Mouse (Mus musculus) MEL (cell line): Measurements from ENCODE around the gene Zswim4. TPM values are rescaled to one million over a fixed set of nuclear protein-coding genes. Genes with fewer than 3 reads are reported as not detected.

Experiments used
- DNase-seq: peaks from one replicate; pipeline ENCODE4 v3.0.0; 2011; ENCODE audit warnings: low read depth, low spot score
- H3K27ac ChIP-seq: 2 replicates; pipeline ENCODE4 v1.5.1; 2012; ENCODE audit warnings: low read depth, mild to moderate bottlenecking, control low read depth, low read length, moderate library complexity; ENCODE audit not compliant: control insufficient read depth
- H3K27me3 ChIP-seq, 2 experiments: fragments of 150-350 bp in 1 of 2; sonication (generic) in 1 of 2; 2 replicates each; pipeline ENCODE4 v1.6.1; 2012; ENCODE audit warnings: low read length in 2 of 2, mild to moderate bottlenecking in 2 of 2, improper control_type of control experiment in 1 of 2, moderate library complexity in 1 of 2; ENCODE audit not compliant: insufficient read depth in 2 of 2, control insufficient read depth in 1 of 2
- H3K36me3 ChIP-seq, 2 experiments: 2 replicates each; pipeline ENCODE4 v1.6.1; 2012 to 2014; ENCODE audit warnings: low read length in 2 of 2, improper control_type of control experiment in 1 of 2, inconsistent platforms in 1 of 2, mild to moderate bottlenecking in 1 of 2; ENCODE audit not compliant: insufficient read depth in 2 of 2, control insufficient read depth in 1 of 2
- H3K4me1 ChIP-seq, 2 experiments: fragments of 150-350 bp in 1 of 2; sonication (generic) in 1 of 2; 2 replicates each; pipeline ENCODE4 v1.6.1; 2012; ENCODE audit warnings: low read length in 2 of 2, improper control_type of control experiment in 1 of 2, mild to moderate bottlenecking in 1 of 2; ENCODE audit not compliant: insufficient read depth in 2 of 2, control insufficient read depth in 1 of 2
- H3K4me3 ChIP-seq, 2 experiments: fragments of 150-350 bp in 1 of 2; sonication (generic) in 1 of 2; 2 replicates each; pipeline ENCODE4 v1.5.1; 2012; ENCODE audit warnings: low read depth in 2 of 2, low read length in 2 of 2, mild to moderate bottlenecking in 2 of 2, moderate library complexity in 2 of 2, control low read depth in 1 of 2, improper control_type of control experiment in 1 of 2; ENCODE audit not compliant: control insufficient read depth in 1 of 2, insufficient read depth in 1 of 2
- H3K79me2 ChIP-seq: 2 replicates; pipeline ENCODE4 v1.6.1; 2012; ENCODE audit warnings: mild to moderate bottlenecking, low read length, moderate library complexity; ENCODE audit not compliant: control insufficient read depth, poor library complexity, insufficient read depth
- H3K9ac ChIP-seq: 2 replicates; pipeline ENCODE4 v1.6.1; 2012; ENCODE audit warnings: low read depth, mild to moderate bottlenecking, control low read depth, low read length, moderate library complexity; ENCODE audit not compliant: control insufficient read depth, poor library complexity, severe bottlenecking
- H3K9me3 ChIP-seq: fragments of 150-350 bp; sonication (generic); replicated peaks from 2 replicates; pipeline ENCODE4 v1.6.1; 2012; ENCODE audit warnings: mild to moderate bottlenecking, low read length, improper control_type of control experiment, moderate library complexity; ENCODE audit not compliant: insufficient read depth
- BHLHE40 ChIP-seq: IDR thresholded peaks from 2 replicates; pipeline ENCODE4 v1.6.1; 2012; ENCODE audit warnings: low read depth, mild to moderate bottlenecking, inconsistent platforms, low read length, improper control_type of control experiment, borderline replicate concordance
- E2F4 ChIP-seq: IDR thresholded peaks from 2 replicates; pipeline ENCODE4 v1.6.1; 2011; ENCODE audit warnings: low read depth, low read length, improper control_type of control experiment, borderline replicate concordance
- EP300 ChIP-seq, 2 experiments: IDR thresholded peaks; 2 replicates each; pipeline ENCODE4 v1.6.1; 2011; ENCODE audit warnings: improper control_type of control experiment in 2 of 2, low read length in 2 of 2, low read depth in 1 of 2, mild to moderate bottlenecking in 1 of 2
- GABPA ChIP-seq: IDR thresholded peaks from 2 replicates; pipeline ENCODE4 v1.6.1; 2012; ENCODE audit warnings: low read depth, mild to moderate bottlenecking, inconsistent platforms, low read length, improper control_type of control experiment, moderate library complexity
- HCFC1 ChIP-seq: IDR thresholded peaks from 2 replicates; pipeline ENCODE4 v1.6.1; 2012; ENCODE audit warnings: low read depth, mild to moderate bottlenecking, inconsistent platforms, low read length, improper control_type of control experiment, moderate library complexity
- JUND ChIP-seq: IDR thresholded peaks from 2 replicates; pipeline ENCODE4 v1.6.1; 2011; ENCODE audit warnings: low read depth, mild to moderate bottlenecking, improper control_type of control experiment, low read length
- MAFK ChIP-seq: IDR thresholded peaks from 2 replicates; pipeline ENCODE4 v1.6.1; 2011; ENCODE audit warnings: low read depth, mild to moderate bottlenecking, low read length, improper control_type of control experiment, borderline replicate concordance
- MAX ChIP-seq: IDR thresholded peaks from 2 replicates; pipeline ENCODE4 v1.6.1; 2011; ENCODE audit warnings: low read length, improper control_type of control experiment
- MAZ ChIP-seq: IDR thresholded peaks from 2 replicates; pipeline ENCODE4 v1.6.1; 2012; ENCODE audit warnings: low read depth, mild to moderate bottlenecking, inconsistent platforms, low read length, improper control_type of control experiment
- MXI1 ChIP-seq: IDR thresholded peaks from 2 replicates; pipeline ENCODE4 v1.6.1; 2011; ENCODE audit warnings: mild to moderate bottlenecking, low read depth, low read length, improper control_type of control experiment
- MYB ChIP-seq: IDR thresholded peaks from 2 replicates; pipeline ENCODE4 v1.6.1; 2011; ENCODE audit warnings: mild to moderate bottlenecking, low read depth, low read length, improper control_type of control experiment
- NRF1 ChIP-seq: IDR thresholded peaks from 2 replicates; pipeline ENCODE4 v1.6.1; 2014; ENCODE audit warnings: low read depth, mild to moderate bottlenecking, inconsistent platforms, low read length, improper control_type of control experiment, moderate library complexity; ENCODE audit not compliant: poor library complexity, insufficient read depth, severe bottlenecking
- POLR2A ChIP-seq, 2 experiments: IDR thresholded peaks; 2 replicates each; pipeline ENCODE4 v1.6.1; 2011 to 2012; ENCODE audit warnings: low read length in 2 of 2, mild to moderate bottlenecking in 2 of 2, control low read depth in 1 of 2, improper control_type of control experiment in 1 of 2, low read depth in 1 of 2, moderate library complexity in 1 of 2; ENCODE audit not compliant: control insufficient read depth in 1 of 2, insufficient read depth in 1 of 2, poor library complexity in 1 of 2
- SIN3A ChIP-seq: IDR thresholded peaks from 2 replicates; pipeline ENCODE4 v1.6.1; 2012; ENCODE audit warnings: low read length, improper control_type of control experiment, inconsistent platforms
- TBP ChIP-seq: IDR thresholded peaks from 2 replicates; pipeline ENCODE4 v1.8.0; 2011; ENCODE audit warnings: low read depth, low read length, improper control_type of control experiment
- TCF12 ChIP-seq: IDR thresholded peaks from 2 replicates; pipeline ENCODE4 v1.6.1; 2014; ENCODE audit warnings: low read depth, mild to moderate bottlenecking, inconsistent platforms, low read length, improper control_type of control experiment, moderate library complexity
- USF1 ChIP-seq: IDR thresholded peaks from 2 replicates; pipeline ENCODE4 v1.6.1; 2014; ENCODE audit warnings: low read depth, mild to moderate bottlenecking, inconsistent platforms, low read length, improper control_type of control experiment, moderate library complexity
- USF2 ChIP-seq, 2 experiments: IDR thresholded peaks; 2 replicates each; pipeline ENCODE4 v1.6.1; 2011 to 2012; ENCODE audit warnings: improper control_type of control experiment in 2 of 2, low read length in 2 of 2, borderline replicate concordance in 1 of 2, inconsistent platforms in 1 of 2, low read depth in 1 of 2, mild to moderate bottlenecking in 1 of 2; ENCODE audit not compliant: insufficient read depth in 1 of 2
- ZC3H11A ChIP-seq: IDR thresholded peaks from 2 replicates; pipeline ENCODE4 v1.6.1; 2012; ENCODE audit warnings: low read depth, mild to moderate bottlenecking, inconsistent platforms, low read length, improper control_type of control experiment
- ZKSCAN1 ChIP-seq: IDR thresholded peaks from 2 replicates; pipeline ENCODE4 v1.6.1; 2012; ENCODE audit warnings: low read depth, mild to moderate bottlenecking, inconsistent platforms, low read length, improper control_type of control experiment, moderate library complexity
- polyA plus RNA-seq, 2 experiments: library from polyadenylated mRNA; stranded (reverse) in 1 of 2; unstranded in 1 of 2; fragments of >175 nt in 1 of 2; fragments of >200 nt in 1 of 2; gene quantifications; 2 replicates each; pipeline versions ENCODE4 v1.2.1 to v1.2.4; 2012; ENCODE audit warnings: low replicate concordance in 2 of 2, low read depth in 1 of 2; ENCODE audit not compliant: insufficient read length in 2 of 2, insufficient read depth in 1 of 2, missing spikeins in 1 of 2
- total RNA-seq: library from RNA; depleted of rRNA; stranded (reverse); fragments of 300-350 nt; gene quantifications from 2 replicates; pipeline ENCODE4 v1.2.3, GENCODE M21; 2012

Gene Zswim4
- total and polyA plus RNA-seq, 3 experiments = 3.6 to 7.4 TPM; not detected in 1

DNA sequence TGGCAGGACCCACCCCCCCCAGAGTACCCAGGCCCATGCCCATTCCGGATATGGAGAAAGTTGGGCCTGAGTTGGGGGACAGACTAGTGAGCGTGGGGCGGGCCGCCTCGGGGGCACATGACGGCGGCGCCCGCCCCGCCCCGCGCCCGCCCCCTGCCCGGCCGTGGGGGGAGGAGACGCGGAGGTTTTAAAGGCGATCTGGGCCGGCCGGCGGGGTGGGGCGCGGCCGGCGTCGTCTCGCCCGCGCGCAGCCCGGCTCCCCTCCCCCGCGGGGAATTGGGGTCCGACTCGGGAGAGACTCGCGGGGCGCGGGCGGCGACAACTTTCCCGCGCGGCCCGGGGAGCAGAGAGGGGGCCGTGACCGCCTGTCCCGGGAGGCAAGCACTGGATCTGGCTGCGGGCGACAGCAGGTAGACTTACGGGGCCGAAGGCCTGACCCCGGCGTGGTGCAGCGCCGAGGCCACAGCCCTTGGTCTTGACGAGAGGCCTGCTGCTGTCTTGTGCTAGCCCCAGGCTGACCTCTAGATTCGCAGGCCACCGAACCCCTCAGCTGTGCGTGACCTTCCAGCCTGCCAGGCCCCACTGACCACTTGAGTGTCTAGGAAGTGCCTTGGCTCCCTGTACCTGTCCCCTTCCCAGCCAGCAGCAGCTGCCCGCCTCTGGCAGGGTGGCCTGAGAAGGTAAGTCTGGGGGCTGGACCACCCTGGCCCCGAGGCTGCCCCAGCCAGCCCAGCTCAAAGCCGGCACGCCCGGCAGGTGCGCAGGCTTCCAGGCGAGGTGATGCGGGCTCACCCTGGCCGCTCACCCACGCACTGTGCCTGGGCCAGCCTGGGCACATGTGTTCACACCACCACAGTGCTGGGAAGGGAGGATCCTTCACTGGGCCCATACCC is 36.0 kb downstream of the Zswim4 start (continued):
- TF ChIP-seq HCFC1 = no peak
- no peak for TF ChIP-seq MYB
- no peak for TF ChIP-seq MAFK
- no peak for TF ChIP-seq USF2 (IDR thresholded peaks at IDR 0.05; ENCODE audit: borderline replicate concordance in 1 of 2, insufficient read depth in 1 of 2, low read depth in 1 of 2, low read length in 2 of 2)
- TF ChIP-seq POLR2A (IDR thresholded peaks at IDR 0.05; ENCODE audit: control insufficient read depth in 1 of 2, insufficient read depth in 1 of 2, low read depth in 1 of 2, low read length in 2 of 2, poor library complexity in 1 of 2) = peak; percentile 28 to 72; a peak in 3 of 4 replicates
- peak; percentile 77 for TF ChIP-seq USF1
- no peak for TF ChIP-seq ZC3H11A
- TF ChIP-seq SIN3A = 0 out of 2 replicates have a peak, but pooled peaks have one; percentile 9
- peak; percentile 41; the same call in 1 of the 2 replicates for TF ChIP-seq MAZ
- no peak for TF ChIP-seq JUND
- TF ChIP-seq MXI1 = no peak; the same call in 1 of the 2 replicates

GRCm38 (mm10) chr8:84200126-84200555 is 36.7 kb downstream of the Zswim4 start:
- Histone ChIP-seq H3K9ac (peak overlapping the region; percentile 76), H3K79me2 (peaks cover 4% of the 10 kb centered on the region; the same call in 1 of the 2 replicates), H3K27ac (peak overlapping the region; percentile 31; the same call in 1 of the 2 replicates), H3K4me3 (peak overlapping the region; percentile 60 to 63; a peak in 3 of 4 replicates), H3K27me3 (no peaks in the 10 kb centered on the region), H3K9me3 (no peaks in the 10 kb centered on the region), H3K4me1 (peaks cover 0 to 35% of the 10 kb centered on the region in 2 experiments), H3K36me3 (peaks cover 0 to 7% of the 10 kb centered on the region in 2 experiments; a peak in 1 of 4 replicates)
- peak; percentile 36 for DNase-seq
- TF ChIP-seq TBP = no peak
- TF ChIP-seq ZKSCAN1 = no peak
- TF ChIP-seq EP300 (IDR thresholded peaks at IDR 0.05; ENCODE audit: low read depth in 1 of 2, low read length in 2 of 2) = no peak
- no peak for TF ChIP-seq NRF1
- TF ChIP-seq USF2 (IDR thresholded peaks at IDR 0.05; ENCODE audit: borderline replicate concordance in 1 of 2, insufficient read depth in 1 of 2, low read depth in 1 of 2, low read length in 2 of 2) = no peak
- TF ChIP-seq GABPA = no peak
- TF ChIP-seq TCF12 = no peak
- TF ChIP-seq BHLHE40 = no peak
- TF ChIP-seq MAX = no peak
- no peak for TF ChIP-seq MAZ
- TF ChIP-seq E2F4 = no peak
